Mouse (Mus musculus) liver, embryonic 14.5 days (tissue): ENCODE data around the gene Cdcp2.

Source experiments
- CTCF ChIP-seq: IDR thresholded peaks from 2 replicates; pipeline ENCODE4 v1.5.1; 2016; ENCODE audit warnings: antibody characterized with exemption, low read depth, control low read depth
- EP300 ChIP-seq: IDR thresholded peaks from 2 replicates; pipeline ENCODE4 v1.6.1; 2016; ENCODE audit warnings: antibody characterized with exemption, low read depth

DNA sequence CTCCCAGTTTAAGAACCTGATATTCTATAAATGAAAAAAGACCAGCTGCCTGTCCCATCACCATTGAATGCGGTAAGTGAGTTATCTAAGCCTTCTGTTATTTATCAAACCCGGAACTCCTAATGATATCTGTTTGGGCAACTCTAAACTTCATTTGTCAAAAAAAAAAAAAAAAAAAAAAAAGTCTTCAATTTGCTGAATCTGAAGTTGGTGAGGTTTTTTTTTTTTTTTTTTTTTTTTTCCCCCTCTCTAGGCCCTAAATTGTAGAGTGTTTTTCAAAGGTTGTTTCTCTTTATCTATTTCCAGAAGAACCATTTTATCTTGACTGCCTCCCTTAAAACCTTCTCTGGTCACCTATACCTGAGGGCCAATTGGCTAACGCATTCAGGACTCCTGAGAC is 38.2 kb downstream of the Cdcp2 start:
- TF ChIP-seq CTCF (no peak), EP300 (no peak)
